Mouse (Mus musculus) embryo, embryonic 11 days (tissue): ENCODE results near the gene Cyb561a3.
"Not testable (repeated sequence)": the region's sequence is repeated elsewhere in the genome, so short reads cannot be mapped to it uniquely, and the experiment has no call there.

Experiments
- DNase-seq: peaks from one replicate; pipeline ENCODE4 v3.0.0-alpha.2; 2015

The Cyb561a3 gene

GRCm38 (mm10) chr19:10576690-10577561, at the start of gene Cyb561a3, which contains the start of gene Tmem138:
Gene Cyb561a3, plus strand, starts transcription at chr19:10577172.
Gene Tmem138, minus strand, starts transcription at chr19:10577362.
- DNase-seq = peak; percentile 96

- DNase-seq = no peak
These were observed 46.9 kb upstream of the Cyb561a3 start for GRCm38 (mm10) chr19:10530082-10530481.

GRCm38 (mm10) chr19:10539454-10539853, 37.5 kb upstream of the Cyb561a3 start:
- no peak for DNase-seq

DNA sequence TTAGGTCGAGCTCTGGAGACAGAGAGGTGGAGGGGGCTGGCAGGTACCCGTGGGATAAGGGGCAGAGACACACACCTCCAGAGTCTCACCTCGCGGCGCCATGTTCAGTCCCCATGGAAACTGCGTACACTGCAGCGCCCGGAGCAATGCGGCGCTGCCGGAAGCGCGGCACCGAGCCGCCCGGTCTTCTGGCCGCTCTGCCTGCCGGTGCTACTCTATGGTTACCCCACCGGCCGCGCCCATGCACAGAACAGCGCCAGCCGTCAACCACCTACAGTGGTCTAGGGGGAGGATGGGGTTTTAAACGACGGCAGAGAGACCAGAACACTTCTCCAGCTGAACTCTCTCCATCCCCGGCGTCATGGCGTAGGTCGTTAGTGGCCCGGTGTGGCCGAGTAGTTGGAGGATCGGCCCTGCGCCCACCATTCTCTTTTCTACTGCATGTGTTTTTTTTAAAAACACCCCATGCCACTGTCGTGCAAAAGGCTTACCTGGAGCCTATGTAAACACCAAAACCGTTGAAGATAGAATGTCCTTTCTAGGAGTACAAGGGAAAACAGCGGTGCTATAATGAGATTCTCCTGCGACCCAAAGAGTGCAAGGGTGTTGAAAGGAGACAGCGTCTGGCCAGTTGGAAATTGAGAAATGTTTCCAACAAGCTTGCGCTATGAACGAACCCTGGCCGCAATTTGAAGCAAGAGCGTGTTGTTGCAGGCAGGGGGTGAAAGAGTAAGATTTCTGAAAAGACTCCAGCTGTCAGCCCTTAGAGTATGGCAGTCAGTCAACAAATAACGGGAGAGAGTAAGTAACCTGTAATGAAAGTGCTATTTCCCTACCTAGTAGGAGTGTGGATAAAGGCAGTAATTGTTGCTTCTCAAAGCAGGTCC, 21.1 kb upstream of the Cyb561a3 start, which contains the start of gene Tmem216:
Tmem216 (minus strand) TSS at position 615 of the 887 bp plus-strand sequence.
- DNase-seq = peak; percentile 93

- no peak for DNase-seq
These were observed 20.0 kb upstream of the Cyb561a3 start for GRCm38 (mm10) chr19:10557001-10557400.

DNA sequence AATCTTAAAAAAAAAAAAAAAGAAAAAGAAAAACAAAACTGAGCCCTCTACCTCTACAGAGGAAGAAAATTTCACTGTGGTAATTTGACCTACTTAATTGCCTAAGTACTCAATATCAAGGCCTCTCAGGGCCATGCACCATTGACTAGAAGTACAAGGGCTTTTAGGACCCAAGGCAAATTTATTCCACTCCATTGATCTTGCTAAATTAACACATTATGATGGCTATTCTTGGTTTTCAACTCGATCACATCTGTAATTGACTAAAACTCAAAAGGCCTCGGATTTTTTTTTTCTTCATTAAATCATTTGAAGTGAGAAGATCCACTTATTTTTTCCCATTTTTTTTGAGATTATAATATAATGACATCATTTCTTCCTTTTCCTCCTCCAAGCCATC, 19.5 kb upstream of the Cyb561a3 start:
- DNase-seq = no peak

DNA sequence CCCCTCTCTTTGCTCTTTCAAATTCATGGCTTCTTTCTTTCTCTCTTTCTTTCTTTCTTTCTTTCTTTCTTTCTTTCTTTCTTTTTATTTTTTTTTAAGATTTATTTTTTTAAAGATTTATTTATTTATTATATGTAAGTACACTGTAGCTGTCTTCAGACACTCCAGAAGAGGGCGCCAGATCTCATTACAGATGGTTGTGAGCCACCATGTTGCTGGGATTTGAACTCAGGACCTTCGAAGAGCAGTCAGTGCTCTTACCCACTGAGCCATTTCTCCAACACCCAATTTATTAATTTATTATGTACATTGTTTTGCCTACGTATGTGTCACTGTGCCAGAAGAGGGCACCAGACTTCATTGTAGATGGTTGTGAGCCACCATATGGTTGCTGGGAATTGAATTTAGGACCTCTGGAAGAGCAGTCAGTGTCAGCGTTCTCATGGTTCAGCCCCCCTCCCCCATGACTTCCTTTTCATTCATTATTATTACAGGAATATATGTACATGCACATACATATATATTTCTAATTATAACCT, 19.1 kb upstream of the Cyb561a3 start:
- DNase-seq = not testable (repeated sequence)

DNA sequence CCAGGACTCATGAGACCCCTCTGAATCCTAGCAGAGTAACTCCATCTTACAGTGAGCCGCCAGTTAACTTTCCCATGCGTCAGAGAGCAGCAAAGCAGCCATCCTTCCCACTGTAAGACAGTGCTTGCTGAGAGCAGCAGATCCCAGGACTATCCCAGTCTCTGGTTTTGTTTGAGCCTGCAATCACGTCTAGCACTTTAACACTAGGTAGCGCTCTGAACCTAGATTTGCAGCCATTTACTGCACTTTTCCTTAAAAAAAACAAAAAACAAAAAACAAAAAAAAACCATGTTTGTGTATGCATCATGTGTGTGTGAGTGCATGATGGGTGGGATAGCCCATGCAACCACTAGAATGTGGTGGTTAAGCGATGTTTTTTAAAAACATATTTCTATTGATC, 16.9 kb upstream of the Cyb561a3 start:
- DNase-seq = peak; percentile 28

DNA sequence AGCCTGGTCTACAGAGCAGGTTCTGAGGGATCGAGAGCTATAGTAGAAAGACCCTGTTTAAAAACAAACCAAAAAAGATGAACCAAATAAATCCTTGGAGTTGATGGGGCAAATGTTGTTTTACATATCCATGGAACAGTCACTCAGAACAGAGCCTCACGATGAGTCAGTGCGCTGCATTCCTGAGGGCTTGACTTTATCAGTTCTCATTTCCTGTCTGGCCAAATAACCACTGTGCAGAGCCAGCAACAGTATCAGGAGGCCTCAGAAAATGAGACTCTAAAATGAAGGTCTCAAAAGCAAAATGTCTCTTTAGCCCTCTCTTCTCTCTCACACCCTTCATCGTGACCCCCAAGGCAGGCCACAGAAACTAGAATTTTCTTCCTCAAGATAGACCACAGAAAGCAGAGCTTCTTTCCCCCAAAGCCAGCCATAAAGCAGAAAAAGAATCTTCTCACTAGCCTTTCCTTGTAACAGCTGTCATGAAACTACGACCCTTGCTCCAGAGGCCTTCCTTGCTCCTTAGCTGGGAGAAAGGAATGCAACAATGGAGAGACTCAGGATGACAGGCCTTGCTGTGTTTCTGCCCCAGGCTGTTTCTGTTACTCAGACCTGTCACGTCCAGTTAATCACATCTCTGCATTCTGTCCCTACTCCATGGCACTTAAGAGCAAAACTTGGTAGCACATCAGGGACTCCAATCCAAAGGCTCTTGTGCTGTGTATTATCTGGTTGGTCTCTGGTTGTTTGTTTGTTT, 15.2 kb upstream of the Cyb561a3 start:
- peak; percentile 23 for DNase-seq

DNA sequence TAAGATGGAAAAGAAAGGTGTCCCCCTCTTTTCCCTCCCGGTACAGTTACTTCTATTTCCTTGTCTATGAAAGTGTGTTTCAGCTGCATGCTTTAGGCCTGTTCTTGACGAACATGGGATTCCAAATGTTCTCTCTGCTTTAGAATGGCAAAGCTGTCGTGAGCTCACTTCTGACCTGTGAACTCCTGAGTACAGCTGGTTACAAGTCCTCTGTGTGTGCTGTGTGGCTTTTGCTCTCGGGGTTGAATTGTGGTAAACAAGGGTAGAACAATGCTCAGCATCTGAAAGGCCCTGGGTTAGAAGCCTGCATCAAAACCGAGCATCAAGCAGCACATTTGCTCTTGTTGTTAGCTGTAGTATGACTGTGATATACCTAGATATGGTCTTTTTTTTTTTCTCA, 14.6 kb upstream of the Cyb561a3 start:
- no peak for DNase-seq

GRCm38 (mm10) chr19:10564278-10564677, 12.7 kb upstream of the Cyb561a3 start:
- no peak for DNase-seq

GRCm38 (mm10) chr19:10565217-10565616, 11.8 kb upstream of the Cyb561a3 start:
- no peak for DNase-seq

DNA sequence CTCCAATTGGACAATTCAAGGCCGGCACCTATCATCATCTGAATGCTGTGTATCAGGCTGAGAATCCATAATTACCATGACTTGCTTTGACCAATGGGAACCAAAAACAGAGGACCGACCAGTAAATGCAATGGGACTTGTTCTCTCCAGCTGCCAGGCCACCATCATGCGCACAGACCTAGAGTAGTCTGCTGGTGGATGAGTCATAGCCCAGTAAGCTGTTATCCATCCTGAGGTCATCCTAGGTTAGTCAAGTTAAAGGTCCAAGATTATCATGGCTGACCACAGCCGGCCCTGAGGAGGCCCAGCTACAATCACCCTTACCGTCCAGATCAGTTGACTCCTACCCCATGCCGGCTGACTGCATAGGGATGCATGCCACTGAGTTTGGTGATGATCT, 7.3 kb upstream of the Cyb561a3 start:
- no peak for DNase-seq

DNA sequence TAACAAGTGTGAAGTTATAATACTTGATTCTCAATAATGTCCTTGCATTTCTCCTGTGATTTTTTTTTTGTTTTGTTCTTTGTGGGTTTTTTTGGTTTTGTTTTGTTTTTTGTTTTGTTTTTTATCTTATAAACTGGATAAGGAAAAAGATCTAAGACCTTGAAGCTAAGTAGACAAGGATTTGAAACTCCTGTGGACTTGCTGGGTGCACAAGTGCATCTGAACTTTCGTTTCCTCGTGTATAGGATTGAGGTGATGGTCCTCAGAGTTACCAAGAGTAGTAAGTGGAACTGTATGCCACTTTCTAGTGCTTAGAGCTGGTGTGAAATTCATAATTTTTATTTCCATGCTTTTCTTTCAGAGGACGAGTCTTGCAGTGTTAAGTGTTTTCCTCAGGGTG, 3.1 kb downstream of the Cyb561a3 start:
- DNase-seq = no peak

DNA sequence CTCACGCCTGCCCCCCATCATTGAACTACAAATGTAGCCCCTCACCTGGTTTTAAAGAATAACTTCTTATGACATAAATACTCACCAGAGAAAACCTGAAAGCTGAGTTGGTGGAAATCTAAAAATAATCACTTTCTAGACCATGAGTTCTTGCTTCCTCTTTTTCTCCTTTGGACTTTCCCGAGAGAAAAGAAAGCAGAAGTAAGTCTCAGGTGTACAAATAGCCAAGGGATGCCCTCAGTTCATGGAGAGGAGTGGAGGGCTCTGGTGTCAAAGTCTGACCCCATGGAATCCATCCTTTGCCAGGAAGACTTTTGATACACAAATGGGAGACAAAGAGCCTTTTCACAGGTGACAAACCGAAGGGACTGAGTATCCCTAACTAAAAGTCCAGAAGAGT, 3.8 kb downstream of the Cyb561a3 start:
- DNase-seq = no peak

DNA sequence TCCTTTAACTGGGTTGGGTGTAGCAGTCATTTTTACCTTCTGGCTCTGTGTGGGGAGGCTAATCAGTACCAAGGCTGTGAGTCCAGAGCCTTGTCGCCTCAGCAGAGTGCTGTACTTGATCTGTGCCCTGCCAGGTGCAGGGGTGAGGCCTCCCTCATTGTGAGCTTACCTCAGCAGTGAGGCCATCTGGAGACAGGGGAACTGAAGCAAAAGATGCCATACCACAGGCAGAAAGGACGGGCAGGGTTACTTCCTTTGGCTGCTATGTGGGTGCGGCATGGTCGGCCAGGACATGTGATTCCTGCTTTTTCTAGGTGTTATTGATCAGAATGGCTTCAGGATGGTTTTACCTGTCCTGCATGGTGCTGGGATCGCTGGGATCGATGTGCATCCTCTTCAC, 5.0 kb downstream of the Cyb561a3 start:
- no peak for DNase-seq

DNA sequence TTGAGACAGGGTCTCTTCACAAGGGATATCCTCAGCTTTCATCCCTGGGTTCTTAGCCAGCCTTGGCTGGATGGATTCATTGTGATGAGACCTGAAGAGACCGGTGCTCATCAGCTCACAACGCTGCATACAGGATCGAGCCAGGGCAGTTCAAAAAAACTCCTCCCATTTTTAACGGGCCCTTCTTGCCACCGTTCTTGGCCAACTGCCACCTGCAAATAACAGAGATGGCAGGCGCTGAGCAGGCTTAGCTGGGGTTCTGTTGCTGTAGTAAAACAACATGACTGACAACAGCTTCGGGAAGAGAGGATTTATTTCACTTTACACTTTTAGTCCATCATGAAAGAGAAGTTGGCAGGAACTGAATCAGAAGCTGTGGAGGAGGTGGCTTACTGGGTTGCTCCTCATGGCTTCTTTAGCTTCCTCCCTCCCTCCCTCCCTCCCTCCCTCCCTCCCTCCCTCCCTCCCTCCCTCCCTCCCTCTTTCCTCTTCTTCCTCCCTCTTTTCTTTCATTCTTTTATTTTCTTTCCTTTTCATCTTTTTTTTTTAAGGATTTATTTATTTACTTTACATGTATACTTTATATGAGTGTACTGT, 6.7 kb downstream of the Cyb561a3 start:
- DNase-seq = no peak

DNA sequence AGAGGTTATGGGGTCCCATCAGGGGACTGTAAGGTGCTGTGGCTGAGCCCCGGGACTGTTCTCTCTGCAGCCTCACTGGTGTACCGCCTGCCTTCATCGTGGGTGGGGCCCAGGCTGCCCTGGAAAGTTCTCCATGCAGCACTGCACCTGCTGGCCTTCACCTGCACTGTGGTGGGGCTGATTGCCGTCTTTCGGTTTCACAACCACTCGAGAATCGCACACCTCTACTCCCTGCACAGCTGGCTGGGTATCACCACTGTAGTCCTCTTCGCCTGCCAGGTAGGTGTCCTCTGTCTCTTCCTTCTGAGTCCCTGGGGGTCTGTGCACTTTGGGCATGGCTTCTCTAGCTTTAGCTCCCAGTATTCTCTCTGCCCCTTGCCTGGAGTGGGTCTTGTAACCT, 8.1 kb downstream of the Cyb561a3 start:
- no peak for DNase-seq

GRCm38 (mm10) chr19:10587231-10587630, 10.3 kb downstream of the Cyb561a3 start:
- DNase-seq = no peak

GRCm38 (mm10) chr19:10589127-10589857, 12.3 kb downstream of the Cyb561a3 start:
- DNase-seq = no peak

GRCm38 (mm10) chr19:10590301-10590700, 13.3 kb downstream of the Cyb561a3 start:
- DNase-seq = no peak
